Mouse (Mus musculus): ENCODE results near the gene Loxl4.

Loxl4 gene

GRCm38 (mm10) chr19:42608082-42608481 lies 4.5 kb downstream of the Loxl4 start:
- no peak for DNase-seq

- DNase-seq: no peak
Measured at GRCm38 (mm10) chr19:42602576-42602975, 10.0 kb downstream of the Loxl4 start.

GRCm38 (mm10) chr19:42602041-42602440 lies 10.6 kb downstream of the Loxl4 start:
- DNase-seq: no peak

- no peak for DNase-seq
Measured at GRCm38 (mm10) chr19:42601445-42601844, 11.2 kb downstream of the Loxl4 start.

GRCm38 (mm10) chr19:42600591-42600990 lies 12.0 kb downstream of the Loxl4 start:
- no peak for DNase-seq

- no peak for DNase-seq
Measured at GRCm38 (mm10) chr19:42599891-42600290, 12.7 kb downstream of the Loxl4 start.

GRCm38 (mm10) chr19:42597896-42598295 lies 14.7 kb downstream of the Loxl4 start:
- no peak for DNase-seq

GRCm38 (mm10) chr19:42597286-42597685 lies 15.3 kb downstream of the Loxl4 start:
- DNase-seq: no peak

GRCm38 (mm10) chr19:42595066-42595465 lies 17.5 kb downstream of the Loxl4 start:
- no peak for DNase-seq

- no peak for DNase-seq
Measured at GRCm38 (mm10) chr19:42593456-42593855, 19.2 kb downstream of the Loxl4 start.

GRCm38 (mm10) chr19:42591534-42591933 lies 21.1 kb downstream of the Loxl4 start:
- no peak for DNase-seq

GRCm38 (mm10) chr19:42589246-42589645 lies 23.4 kb downstream of the Loxl4 start:
- DNase-seq: no peak

GRCm38 (mm10) chr19:42587704-42588103 lies 24.9 kb downstream of the Loxl4 start:
- DNase-seq: no peak

GRCm38 (mm10) chr19:42584188-42584587 lies 28.4 kb downstream of the Loxl4 start:
- DNase-seq: no peak

- DNase-seq: no peak
Measured at GRCm38 (mm10) chr19:42583677-42584076, 28.9 kb downstream of the Loxl4 start.

- DNase-seq: no peak
Measured at GRCm38 (mm10) chr19:42582811-42583370, 29.7 kb downstream of the Loxl4 start.

GRCm38 (mm10) chr19:42580701-42581100 lies 31.9 kb downstream of the Loxl4 start:
- no peak for DNase-seq

- DNase-seq: no peak
Measured at GRCm38 (mm10) chr19:42578631-42579030, 34.0 kb downstream of the Loxl4 start.

- DNase-seq: no peak
Measured at GRCm38 (mm10) chr19:42576856-42577255, 35.8 kb downstream of the Loxl4 start.

GRCm38 (mm10) chr19:42575317-42575716 lies 37.3 kb downstream of the Loxl4 start:
- no peak for DNase-seq

GRCm38 (mm10) chr19:42571291-42571690 lies 41.3 kb downstream of the Loxl4 start:
- no peak for DNase-seq

- DNase-seq: no peak
Measured at GRCm38 (mm10) chr19:42569076-42569475, 43.5 kb downstream of the Loxl4 start.

GRCm38 (mm10) chr19:42567020-42567419 lies 45.6 kb downstream of the Loxl4 start:
- DNase-seq: no peak

GRCm38 (mm10) chr19:42566283-42567019 lies 46.2 kb downstream of the Loxl4 start:
- no peak for DNase-seq
